Mouse (Mus musculus) adrenal gland, postnatal 4 days (tissue): ENCODE results near the gene Akt2. TPM values are rescaled to one million over a fixed set of nuclear protein-coding genes. Genes with fewer than 3 reads are reported as not detected.
A peak's percentile ranks its signal among the peaks of the same experiment; 100 is the strongest.

ENCODE experiments used
- DNase-seq, 2 experiments: peaks; one replicate each; pipeline ENCODE4 v3.0.0; 2021 to 2022; ENCODE audit warnings: low spot score in 2 of 2, mixed read lengths in 2 of 2
- total RNA-seq, 2 experiments: library from RNA; stranded (reverse); gene quantifications; 2 replicates each; pipeline ENCODE4 v1.2.3; 2021

Gene Akt2
- total RNA-seq, 2 experiments from 2014 or later: 195 to 220 TPM

GRCm38 (mm10) chr7:27656600-27656999, 65.2 kb downstream of the Akt2 start:
- no peak for DNase-seq

- DNase-seq: no peak
Measured at GRCm38 (mm10) chr7:27657824-27658395, 66.6 kb downstream of the Akt2 start.

- DNase-seq: no peak
Measured at GRCm38 (mm10) chr7:27658712-27659663, 67.6 kb downstream of the Akt2 start.

- DNase-seq: no peak
Measured at GRCm38 (mm10) chr7:27662038-27662437, 70.7 kb downstream of the Akt2 start.

- no peak for DNase-seq
Measured at GRCm38 (mm10) chr7:27673064-27673574, 81.8 kb downstream of the Akt2 start.

GRCm38 (mm10) chr7:27673575-27674131, 82.3 kb downstream of the Akt2 start:
- no peak for DNase-seq

GRCm38 (mm10) chr7:27674195-27674521, 82.8 kb downstream of the Akt2 start:
- no peak for DNase-seq

GRCm38 (mm10) chr7:27674522-27675221, 83.3 kb downstream of the Akt2 start, which contains the start of gene Map3k10:
TSS of gene Map3k10 (minus strand) at chr7:27674598.
- peak; percentile 76 to 84 for DNase-seq

GRCm38 (mm10) chr7:27675222-27675612, 83.9 kb downstream of the Akt2 start:
- DNase-seq: no peak

GRCm38 (mm10) chr7:27683218-27683617, 91.9 kb downstream of the Akt2 start:
- DNase-seq: no peak

GRCm38 (mm10) chr7:27685220-27685619, 93.9 kb downstream of the Akt2 start:
- DNase-seq: no peak

- DNase-seq: no peak
Measured at GRCm38 (mm10) chr7:27685681-27686080, 94.3 kb downstream of the Akt2 start.

- DNase-seq: no peak
Measured at GRCm38 (mm10) chr7:27687043-27687442, 95.7 kb downstream of the Akt2 start.

GRCm38 (mm10) chr7:27687836-27688235, 96.5 kb downstream of the Akt2 start:
- no peak for DNase-seq

- no peak for DNase-seq
Measured at GRCm38 (mm10) chr7:27688246-27688788, 97.0 kb downstream of the Akt2 start.

GRCm38 (mm10) chr7:27688815-27689612, 97.7 kb downstream of the Akt2 start, which contains the start of gene Zfp607b:
TSS of gene Zfp607b (plus strand) at chr7:27689340.
- peak; percentile 62 to 85 for DNase-seq
